Mouse (Mus musculus): ENCODE data around the gene Svep1. TPM values are rescaled to one million over a fixed set of nuclear protein-coding genes. Genes with fewer than 3 reads are reported as not detected.

Svep1 gene
- total RNA-seq, 4 experiments from 2014 or later = 3.7 to 5.1 (median 3.9) TPM

DNA sequence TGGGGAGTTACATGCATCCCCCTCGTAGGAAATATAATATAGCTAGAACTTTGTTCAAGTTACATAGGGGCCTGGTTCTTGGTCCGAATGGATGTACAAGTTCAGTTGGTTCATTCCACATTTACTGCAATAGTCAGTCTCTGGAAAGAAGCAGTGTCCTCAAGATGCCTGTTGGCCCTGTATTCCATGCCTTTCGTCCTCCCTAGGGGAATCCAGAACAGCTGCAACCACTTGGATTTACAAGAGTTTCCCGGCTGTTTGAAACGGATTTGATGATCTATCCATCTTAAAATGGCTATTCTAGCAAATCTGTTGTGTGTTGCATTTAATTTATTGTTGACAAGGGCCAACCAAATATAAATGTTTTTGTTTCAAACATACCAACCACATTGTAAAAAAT lies 36.2 kb downstream of the Svep1 start:
- DNase-seq (ENCODE audit: low spot score) = peak; percentile 56

DNA sequence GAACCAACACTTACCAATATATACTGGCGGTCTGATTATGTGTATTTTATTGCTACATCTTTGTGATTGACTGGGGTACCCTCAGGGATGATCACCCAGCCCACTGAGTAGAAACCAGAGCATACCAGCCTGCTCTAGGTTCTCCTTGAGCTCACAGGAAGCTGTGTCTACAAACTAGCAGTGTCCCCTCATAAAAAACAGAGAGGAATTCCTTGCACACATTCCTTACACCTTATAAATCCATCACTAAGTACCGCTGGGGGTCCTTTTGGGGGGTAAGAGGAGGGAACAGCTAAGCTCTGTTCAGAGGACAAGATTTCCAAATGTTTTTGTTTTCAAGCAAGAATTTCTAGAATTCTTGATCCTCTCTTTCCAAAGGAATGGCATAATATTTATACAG lies 36.7 kb downstream of the Svep1 start:
- DNase-seq (ENCODE audit: low spot score) = no peak

DNA sequence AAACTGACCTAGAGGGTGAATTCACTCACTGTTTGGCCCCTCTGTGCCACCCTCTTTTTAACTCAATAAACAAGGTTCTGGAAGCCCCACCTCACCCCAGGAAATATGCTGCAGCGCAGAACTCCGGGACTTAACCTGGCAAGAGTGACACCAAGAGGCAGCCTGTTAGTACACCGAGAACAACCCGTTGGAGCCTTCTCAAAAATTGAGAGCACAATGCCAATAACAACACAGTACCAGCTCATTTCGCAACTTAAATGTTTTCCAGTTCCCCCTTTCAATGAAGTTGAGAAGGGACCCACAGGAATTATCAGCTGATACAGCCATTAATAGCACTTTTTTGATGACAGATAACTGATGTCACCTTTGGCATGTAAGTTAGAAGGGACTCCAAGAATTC lies 38.3 kb downstream of the Svep1 start:
- DNase-seq (ENCODE audit: low spot score) = peak; percentile 48

DNA sequence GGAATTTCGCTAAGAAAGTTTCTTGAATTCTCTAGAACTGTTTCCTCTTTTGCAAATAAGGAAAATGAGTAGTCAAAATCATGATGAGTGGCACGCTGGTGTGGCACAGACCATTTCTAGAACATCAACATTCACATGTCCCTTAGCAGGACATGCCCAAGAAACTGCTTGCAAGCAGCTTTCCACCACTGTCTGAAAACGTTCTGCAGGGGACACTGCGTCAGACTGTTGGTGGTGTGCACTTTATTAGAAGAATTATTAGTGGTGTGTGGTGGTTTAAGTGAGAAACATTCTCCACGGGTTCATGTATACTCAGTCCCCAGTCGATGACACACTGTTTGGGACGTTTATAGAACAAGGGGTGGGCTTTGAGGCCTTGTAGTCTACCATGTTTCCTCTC lies 40.9 kb downstream of the Svep1 start:
- DNase-seq (ENCODE audit: low spot score) = no peak

DNA sequence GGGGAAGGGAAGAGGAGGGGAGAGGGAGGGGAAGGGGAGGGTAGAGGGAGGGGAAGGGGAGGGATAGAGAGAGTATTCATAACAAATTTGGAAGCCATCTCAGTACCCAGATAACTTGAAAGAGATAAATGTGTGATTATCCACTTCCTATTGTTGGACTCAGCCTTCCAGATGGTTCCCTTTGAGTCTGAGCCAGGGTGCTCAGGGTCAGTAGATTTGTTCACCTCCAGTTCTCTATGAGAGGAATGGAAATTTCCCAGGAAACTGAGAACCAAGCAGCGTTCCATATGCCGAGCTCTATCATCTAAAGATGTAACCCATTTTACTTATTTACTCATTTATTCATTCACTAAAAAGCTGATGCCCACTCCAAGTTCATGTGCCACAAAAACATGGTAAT lies 44.8 kb downstream of the Svep1 start:
- DNase-seq (ENCODE audit: low spot score) = no peak

DNA sequence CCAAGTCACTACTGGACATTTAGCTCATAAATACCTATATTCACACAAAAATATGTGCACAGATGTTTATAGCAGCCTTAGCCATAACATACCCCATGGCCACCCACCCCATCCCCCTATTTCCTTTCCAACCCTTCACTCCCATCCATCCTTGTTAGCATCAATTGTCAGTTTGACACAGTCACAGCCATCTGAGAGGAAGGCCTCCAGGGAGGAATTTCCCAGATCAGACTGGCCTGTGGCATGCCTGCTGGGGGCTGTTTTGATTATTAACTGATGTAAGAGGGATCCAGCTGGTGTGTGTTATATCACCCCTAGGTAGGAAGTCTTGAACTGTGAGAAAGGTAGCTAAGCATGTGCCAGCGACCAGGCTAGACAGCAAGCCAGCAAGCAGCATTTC lies 47.1 kb downstream of the Svep1 start:
- no peak for DNase-seq (ENCODE audit: low spot score)

DNA sequence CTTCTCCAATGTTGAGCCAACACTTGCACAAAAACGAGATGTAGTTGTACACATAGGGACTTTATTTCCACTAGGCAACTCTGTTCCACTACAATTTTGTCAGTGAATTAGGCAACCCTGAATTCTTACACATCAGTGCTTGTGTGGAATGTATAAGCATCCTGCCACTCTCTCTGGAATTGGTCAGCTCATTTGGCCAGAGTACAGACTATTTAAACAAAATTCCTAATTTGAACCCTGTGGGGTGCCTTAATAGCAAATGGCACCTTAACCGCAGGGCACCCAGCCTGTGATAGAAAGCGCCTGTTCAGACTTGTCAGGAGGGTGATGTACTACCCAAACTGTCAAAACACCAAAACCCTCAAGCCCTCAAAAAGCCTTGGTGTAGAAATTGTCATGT lies 56.4 kb downstream of the Svep1 start:
- no peak for DNase-seq (ENCODE audit: low spot score)

DNA sequence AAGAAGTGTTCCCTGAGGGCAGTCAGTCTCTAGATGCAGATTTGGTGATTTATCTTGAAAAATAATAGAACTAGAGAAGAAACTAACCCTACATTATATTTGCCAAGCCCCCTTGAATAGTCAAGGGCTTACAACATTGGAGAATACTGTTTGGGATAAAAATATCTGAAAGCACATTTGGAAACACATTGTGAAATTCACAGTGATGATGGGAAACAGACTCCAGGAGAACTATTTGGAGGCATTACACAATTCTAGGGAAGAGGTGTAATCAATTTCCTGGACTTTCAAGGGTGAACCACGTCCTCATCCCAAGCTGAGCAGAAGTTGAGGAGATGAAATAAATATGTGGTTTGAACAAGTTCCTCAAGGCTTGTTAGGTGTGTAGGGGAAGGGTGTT lies 57.5 kb downstream of the Svep1 start:
- DNase-seq (ENCODE audit: low spot score) = peak; percentile 26

DNA sequence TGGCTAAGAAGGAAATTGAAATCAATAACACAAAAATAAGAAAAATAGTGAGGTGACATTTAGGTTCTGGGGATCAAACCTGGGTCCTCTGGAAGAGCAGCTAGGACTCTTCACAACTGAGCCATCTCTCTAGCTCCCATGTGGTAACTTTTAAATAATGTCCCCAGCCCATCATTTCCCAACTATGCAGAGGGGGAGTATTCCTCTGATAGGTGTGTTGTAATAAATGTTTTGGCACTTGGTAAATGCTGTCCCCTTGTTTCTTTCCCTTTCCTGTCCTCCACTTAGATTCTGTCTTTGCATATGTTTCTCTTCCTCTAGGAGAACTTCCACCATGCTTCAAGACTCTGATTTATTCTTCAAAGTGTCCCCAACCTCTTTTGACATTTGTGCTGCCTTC lies 58.1 kb downstream of the Svep1 start:
- DNase-seq (ENCODE audit: low spot score) = no peak

DNA sequence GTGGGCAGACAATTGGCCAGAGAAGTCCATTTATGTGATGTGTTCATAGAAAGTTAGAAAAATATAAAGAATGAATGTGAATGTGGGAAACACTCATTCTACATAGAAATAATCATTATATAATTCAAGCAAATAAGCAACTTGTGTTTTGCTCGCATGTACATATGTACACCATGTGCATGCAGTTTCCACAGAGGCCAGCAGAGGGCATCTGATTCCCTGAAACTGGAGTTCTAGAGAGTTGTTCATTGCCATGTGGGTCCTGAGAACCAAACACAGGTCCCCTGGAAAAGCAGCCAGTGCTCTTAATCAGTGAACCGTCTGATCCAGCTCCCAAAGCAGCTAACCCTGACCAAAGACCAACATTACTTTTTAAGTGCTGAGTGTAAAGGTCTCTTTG lies 60.0 kb downstream of the Svep1 start:
- no peak for DNase-seq (ENCODE audit: low spot score)

DNA sequence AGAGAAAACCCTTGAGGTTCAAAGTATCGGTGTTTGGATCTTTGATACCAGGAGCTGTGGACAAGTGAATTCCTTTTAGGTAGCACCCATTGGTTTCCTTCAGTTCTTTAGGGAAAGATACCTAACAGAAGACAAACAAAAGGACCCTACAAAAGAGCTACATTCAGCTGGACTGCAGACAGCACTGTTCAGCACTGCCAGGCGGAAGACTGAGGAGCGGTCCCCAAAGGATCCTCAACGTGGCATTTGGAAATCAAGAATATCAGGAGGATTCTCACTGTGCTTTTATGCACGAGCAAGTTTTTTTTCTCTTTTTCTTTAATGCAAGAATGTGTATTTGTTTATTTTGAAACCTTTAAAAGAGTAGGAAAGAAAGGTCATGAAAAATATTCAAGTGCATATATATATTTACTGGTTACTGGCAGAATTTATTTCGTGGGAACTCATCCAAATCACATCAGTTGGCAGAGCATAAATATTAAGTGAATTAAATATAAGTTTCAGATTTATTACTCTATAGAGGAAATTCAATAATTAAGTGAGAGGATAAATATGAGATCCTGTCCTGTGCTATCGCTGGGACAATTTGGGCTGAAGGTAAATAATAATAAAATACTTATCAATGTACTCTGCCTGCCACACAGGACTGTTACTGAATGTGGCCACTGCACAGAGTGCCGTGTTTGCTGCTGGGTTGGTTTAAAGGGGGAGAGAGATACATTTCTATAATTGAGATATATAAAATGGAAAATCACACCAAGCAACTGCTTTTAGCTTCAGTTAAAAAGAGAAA lies 66.7 kb downstream of the Svep1 start:
- no peak for DNase-seq (ENCODE audit: low spot score)

DNA sequence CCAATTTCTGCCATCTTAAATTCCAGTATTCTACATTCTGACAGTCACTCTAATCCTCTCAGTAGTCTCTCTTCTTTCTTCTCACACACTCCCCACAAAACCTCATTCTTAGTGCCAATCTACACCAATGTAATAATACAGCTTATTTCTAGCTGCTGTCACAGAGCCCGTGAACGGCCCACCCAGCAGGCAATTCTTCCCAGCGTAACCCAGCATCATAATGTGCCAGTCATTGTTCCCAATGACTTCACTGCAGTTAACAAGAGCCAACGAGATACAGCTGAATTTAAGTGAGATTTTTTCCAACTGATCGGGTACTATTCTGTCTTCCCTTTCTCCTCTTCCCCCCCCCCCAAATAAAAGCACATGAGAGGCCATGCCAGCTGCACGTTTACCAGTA lies 67.4 kb downstream of the Svep1 start:
- DNase-seq (ENCODE audit: low spot score) = no peak

DNA sequence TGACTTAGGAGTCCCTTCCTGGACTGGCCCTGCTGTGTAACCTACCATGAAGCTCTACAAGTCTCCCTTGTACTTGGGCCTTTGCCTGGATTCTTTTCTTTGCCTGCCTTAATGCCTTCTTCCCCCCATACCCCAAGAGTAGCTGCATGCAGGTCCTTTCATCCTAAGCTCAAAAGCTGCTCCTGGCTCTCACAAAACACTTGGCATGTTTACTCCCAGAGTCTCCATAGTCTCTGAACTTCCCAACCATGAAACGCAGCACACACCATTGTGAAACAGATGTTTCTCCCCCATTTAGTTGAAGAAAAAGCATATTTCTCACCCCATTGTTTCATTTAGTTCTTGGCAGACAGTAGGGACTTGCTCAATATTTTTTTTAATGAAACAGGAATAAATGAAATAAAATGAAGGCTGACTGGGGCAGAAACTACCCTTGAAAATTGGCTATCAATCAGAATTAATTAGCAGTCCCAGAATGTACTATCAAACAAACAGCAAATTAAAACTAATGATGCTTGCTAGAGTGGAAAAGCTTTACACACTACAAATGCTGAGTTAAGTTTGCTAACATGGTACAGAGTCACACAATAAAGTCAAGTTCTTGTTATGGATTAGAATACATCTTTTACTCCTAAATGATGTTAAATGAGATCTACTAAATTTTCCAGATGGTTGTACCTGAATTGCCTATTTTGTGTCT lies 72.9 kb downstream of the Svep1 start:
- no peak for DNase-seq (ENCODE audit: low spot score)

DNA sequence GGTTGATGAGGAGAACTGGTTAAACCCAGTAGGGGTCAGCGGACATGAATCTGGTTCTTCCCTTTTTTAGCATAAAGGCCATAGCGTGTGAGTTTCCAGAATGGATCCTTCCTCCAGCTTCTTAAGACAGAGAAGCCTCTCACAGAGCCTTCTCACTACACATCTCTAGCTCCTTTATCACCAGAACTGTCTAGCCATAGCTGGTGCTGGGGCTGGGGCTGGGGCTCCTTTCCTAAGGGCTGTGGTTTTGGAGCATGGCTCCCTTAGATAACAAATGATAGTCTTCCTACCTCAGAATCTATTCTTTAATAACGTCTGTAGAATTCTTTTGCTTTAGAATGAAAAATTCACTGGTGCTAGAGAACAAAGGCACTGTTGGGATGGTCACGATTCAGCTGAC lies 76.8 kb downstream of the Svep1 start:
- DNase-seq (ENCODE audit: low spot score) = no peak

DNA sequence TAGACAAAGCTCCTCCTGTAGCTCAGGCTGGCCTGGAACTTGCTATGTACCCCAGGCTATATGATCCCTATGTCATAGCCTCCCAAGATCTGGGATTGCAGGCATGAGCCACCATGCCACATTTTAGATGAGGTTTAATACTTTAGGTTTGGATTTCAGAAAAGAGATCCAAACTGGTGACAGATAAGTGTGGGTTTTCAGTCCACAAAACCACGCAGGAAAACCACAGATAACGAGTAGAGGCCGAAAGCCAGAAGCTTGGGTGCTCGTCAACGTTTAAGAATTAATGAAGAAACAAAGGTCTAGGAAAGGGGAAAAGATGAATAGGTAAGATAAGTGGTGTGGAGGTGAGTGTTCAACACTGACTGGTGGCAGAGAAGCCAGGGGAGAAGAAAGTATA lies 79.6 kb downstream of the Svep1 start:
- no peak for DNase-seq (ENCODE audit: low spot score)

DNA sequence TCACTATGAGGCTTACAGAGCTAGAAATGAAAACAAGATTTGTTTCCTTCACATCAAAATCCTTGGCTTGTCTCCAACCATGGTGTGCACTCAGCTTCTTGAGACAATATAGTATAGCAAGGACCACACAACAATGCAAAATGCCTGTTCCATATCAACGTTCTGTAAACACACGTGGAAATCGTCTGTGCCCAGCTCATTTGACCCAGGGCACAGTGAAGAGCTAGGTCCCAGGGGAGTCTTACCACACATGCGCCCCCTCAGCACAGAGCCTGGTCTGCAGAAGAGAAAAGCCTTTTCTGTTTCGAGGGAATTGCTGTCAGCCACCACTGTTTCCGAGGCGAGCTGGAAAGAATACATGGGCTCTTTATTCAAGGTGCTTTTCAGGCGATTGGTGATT lies 91.2 kb downstream of the Svep1 start:
- DNase-seq (ENCODE audit: low spot score) = no peak

DNA sequence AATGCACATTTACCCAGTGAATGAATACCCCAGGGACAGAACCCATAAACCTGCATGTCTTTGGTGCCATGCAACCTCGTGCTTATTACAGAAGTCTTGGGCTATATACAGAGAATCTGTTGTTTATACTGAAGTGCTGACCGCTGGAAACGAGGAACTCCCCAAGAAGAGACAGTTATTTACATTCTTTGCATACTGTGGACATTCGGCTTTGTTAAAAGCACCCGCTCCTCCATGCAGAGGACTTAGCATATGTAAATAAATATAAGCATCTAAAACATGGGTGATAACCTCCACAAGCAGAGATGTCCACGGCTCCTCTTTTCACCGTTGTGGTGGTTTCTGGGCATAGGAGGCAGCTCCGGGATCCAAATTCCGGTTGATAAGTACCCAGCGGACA lies 95.7 kb downstream of the Svep1 start:
- DNase-seq (ENCODE audit: low spot score) = no peak

DNA sequence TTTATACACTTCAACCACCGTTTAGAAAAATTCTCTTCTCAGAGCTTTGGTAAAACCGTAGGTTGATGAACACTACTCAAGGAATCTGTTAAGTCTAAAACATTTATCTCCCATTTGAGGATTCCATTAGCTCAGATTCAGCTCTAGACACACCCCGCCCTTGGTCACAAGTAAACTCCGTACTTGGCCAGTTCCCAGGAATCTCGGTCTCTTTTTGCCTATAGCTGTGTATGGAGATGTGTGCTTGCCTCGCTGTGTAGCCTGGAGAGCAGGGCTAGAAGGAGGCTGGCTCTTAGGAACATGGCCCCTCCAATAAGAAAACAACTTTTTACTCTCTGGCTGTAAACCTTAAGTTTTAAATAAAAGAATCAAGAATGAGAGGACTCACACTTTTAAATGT lies 96.9 kb downstream of the Svep1 start:
- DNase-seq (ENCODE audit: low spot score) = no peak

DNA sequence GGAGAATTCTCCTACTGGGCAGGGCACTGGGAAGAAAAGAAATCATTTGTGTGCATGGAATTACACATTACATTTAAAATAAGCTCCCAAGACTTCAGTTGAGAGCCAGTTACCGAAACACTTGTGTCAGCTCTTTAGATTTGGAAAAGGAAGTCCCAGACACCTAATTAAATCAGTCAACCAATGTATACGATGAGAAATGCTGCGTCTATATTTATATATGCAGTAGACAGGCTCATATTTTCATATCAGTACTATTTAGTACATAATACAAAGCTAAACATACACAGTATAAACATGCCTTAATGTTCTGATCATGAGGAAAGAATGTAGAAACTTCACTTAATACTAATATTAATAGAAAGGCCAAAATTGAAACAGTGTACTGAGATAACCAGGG lies 98.3 kb downstream of the Svep1 start:
- DNase-seq (ENCODE audit: low spot score) = no peak

DNA sequence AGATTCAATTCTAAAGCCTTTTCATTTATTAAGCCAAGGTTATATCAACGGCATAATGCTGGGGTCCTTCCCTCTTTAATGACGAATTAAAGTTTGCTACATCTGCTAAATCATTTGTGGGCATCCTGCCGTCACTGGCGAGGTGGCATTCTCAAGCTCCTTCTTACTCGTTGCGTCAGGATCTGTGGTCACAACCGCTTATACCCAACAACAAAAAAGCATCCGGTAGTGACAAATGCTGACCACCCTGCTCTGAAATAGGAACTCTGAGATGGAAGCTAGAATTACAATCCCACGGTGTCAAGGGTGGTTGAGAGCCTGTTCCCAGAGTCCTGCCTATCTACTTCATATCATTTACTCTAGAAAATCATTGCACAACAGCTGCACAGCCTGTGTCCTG lies 108.9 kb downstream of the Svep1 start:
- no peak for DNase-seq (ENCODE audit: low spot score)

DNA sequence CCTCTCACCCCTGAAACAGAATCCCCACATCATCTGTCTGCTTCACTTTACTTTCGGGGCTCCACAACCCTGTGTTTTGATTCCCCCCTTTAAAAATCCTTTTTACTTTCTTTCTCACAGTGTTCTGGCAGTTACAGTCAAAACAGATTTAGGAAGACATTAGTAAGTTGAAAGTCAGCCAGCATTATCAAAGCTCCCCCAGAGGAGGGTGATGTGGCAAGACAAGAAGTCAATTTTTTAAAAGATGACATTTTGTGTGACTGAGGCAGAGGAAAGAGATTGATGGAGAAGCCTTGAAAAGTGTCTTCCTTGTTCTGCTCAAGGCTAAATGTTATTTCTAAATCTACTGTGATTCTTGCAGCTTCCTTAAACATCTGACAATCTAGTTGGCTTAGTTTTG lies 119.9 kb downstream of the Svep1 start:
- DNase-seq (ENCODE audit: low spot score) = no peak

DNA sequence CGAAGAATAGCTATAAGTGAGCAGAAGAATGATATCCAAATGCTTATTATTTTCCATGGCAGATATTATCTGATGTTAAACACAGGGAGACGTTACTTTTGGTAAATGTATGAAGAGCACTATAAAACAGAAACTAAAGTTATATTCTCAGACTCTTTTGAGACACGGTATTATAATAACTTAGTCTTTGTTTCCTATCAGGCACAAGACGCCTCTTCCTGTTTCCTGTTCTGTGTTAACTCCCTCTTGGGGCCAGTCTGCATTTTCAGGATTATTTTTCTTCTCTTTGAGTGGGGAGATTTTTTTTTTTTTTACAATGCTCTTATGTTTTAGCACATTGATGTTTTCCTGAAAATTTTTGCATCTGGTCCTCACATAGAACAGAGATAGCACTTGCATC lies 120.5 kb downstream of the Svep1 start:
- DNase-seq (ENCODE audit: low spot score) = no peak

DNA sequence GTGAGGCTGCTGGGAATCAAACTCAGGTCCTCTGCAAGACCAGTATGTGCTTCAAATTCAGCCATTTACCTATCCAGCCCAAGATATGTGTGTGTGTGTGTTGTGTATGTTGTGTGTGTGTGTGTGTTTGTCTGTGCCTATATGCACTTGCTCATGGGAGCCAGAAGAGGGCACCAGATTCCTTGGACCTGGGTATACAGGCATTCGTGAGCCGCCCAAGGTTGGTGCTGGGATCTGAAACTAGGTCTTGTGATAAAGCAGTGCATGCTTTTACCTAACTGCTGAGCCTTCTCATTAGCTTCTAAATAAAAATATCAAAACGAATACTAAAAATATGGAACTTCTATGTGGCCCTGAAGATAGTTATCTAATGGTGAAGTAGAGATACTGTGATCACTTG lies 121.3 kb downstream of the Svep1 start:
- no peak for DNase-seq (ENCODE audit: low spot score)

DNA sequence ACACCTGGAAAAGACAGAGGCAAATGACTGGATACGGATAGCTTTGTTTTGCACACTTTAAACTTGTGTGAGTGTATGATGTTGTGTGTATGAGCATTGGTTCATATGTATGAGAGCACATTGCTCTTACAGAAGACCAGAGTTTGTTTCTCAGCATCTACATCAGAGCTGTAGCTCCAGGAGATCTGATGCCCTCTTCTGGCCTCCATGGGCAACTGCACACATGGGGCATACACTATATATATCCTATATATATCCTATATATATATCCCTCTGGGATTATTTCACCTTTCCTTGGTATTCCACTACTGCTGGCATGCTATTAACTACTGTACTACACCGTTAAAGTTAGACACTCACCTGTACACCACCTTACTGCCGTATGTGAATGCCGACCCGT lies 122.5 kb downstream of the Svep1 start:
- no peak for DNase-seq (ENCODE audit: low spot score)
